Mouse (Mus musculus): Measurements from ENCODE around the gene Zfp493.

- TF ChIP-seq POLR2A (IDR thresholded peaks at IDR 0.05; ENCODE audit: low read depth, low read length) (no peak), CTCF (IDR thresholded peaks at IDR 0.05; ENCODE audit: borderline replicate concordance, insufficient read depth, low read length) (no peak)
These were observed 36.6 kb upstream of the Zfp493 start for GRCm38 (mm10) chr13:67742941-67743340.

Measured in embryonic fibroblast, embryonic 13.5 days (primary cell).